Mouse (Mus musculus): ENCODE measurements around the gene Fads6. TPM values are rescaled to one million over a fixed set of nuclear protein-coding genes. Genes with fewer than 3 reads are reported as not detected.

Gene Fads6
- total RNA-seq, 4 experiments from 2014 or later: 2.7 to 5.7 (median 4.6) TPM

DNA sequence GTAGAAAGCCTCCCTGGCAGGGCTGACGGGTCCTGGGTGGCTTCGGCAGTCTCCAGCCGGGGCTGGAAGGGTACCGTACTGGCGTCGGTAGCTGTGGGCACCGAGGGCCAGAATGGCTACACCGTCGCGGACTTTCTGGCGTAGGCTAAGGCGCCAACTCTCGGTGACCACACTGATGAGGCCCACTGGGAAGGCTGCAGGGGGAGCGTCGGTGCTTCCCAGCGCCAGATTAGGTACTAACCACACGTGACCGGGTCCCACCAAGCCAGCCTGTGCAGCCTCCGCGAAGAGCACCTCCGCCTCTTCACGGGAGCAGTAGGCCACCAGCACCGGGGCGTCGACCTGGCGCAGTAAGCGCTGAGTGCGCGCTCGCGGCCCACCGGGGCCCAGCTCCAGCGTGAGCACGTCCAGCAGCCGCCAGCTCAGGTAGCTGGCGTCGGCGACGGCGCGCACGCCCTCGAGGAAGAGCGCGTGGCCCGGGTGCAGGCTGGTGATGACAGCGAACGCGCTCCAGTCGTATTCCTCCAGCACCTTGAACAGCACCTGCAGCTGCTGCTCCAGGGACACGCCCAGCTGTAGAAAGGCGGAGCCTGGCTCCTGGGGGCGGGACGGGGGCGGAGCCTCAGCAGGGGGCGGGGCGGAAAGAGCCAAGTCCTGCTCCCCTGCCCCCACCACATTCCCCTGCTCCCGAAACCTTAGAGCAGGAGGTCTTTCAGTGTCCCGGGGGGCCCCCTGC lies 39.5 kb downstream of the Fads6 start:
- DNase-seq (ENCODE audit: low spot score in 2 of 2): no peak

DNA sequence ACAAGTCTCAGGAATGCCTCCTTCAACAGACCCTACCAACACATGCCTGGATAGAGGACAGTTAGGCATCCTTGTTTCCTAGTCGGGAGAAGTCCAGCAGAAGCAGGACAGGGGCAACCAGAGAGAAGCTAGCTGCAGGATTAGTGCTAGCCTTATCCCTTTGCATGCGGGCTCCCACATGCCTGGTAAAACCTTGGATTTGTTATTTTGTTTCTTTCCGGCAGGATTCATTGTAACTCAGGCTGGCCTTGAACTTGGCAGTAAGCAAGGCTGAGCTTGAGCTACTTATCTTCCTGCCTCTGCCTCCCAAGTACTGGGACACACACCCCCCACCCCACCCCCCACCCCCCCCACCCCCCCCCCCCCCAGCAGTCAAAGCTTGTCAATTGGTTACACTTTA lies 46.2 kb downstream of the Fads6 start:
- DNase-seq (ENCODE audit: low spot score in 2 of 2): no peak

- no peak for DNase-seq (ENCODE audit: low spot score in 2 of 2)
Measured at GRCm38 (mm10) chr11:115250405-115251090, 46.9 kb downstream of the Fads6 start.

DNA sequence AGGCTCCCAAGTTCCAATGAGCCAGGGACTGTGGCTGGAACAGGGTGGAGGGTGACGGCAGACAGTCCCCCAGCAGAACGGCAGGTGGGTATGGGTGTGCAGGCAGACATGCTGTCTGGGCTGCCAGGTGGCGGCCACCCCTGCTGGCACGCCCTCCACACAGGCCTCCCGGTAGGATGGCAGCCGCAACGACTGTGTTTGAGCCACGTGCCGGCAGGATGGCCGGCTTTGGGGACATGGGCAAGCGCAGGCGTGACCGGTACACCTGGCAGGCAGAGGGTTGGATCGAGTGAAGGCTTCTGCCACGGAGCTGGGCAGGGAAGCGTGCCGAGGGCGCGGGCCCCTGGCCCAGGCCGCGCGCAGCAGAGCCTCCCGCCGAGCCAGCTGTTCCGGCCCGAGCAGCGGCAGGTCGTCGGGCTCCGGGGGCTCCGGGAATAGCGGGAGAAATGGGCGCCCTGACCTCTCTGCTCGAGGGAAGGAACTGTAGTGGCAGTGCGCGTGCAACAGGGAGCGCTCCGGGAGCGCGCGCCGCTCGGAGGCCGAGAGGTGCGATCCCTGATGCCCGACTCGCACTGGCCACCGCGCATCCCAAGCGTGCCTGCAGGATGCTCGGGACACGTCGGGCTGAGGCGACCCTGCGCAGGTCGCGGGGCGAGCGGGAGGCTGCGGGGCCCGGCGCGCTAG lies 47.6 kb downstream of the Fads6 start:
- DNase-seq (ENCODE audit: low spot score in 2 of 2): no peak

DNA sequence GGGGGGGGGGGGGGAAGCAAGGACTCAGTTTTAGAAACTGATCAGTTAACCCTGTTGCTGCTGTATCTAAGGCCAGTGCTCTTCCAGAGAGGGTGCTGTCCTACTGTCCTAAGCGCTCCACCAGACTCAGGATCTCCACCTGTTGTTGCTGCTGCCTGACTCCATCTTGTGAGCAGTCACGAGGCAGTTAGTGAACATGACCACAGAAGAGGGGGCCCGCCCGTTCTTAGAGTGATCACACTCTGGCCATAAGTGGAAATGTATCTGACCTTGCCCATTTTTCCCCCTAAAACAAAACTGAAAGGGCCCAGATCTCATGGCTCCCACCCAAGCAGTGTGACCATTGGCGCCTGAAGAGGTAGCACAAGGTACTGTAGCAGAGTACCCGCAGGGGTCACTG lies 49.5 kb downstream of the Fads6 start:
- DNase-seq (ENCODE audit: low spot score in 2 of 2): no peak

DNA sequence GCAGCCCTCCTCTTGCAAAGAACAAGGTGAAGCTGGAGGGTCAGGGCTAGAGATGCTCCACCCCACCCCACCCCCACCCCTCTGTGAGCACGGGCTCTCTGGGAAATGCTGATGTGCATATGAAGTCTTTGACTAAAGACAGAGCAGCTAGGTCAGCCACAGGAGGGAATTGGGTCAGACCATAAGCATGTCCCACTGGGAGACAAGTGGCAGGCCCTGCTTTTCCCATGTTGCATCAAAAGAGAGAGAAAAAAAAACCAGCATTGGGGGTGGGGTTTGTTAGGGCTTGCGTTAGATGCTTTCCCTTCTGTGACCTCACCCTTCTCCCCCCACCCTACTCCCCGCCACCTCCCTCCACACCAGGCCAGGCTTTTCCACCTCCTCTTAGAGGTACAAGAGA lies 50.2 kb downstream of the Fads6 start:
- no peak for DNase-seq (ENCODE audit: low spot score in 2 of 2)

GRCm38 (mm10) chr11:115246386-115246785 lies 51.1 kb downstream of the Fads6 start:
- no peak for DNase-seq (ENCODE audit: low spot score in 2 of 2)

DNA sequence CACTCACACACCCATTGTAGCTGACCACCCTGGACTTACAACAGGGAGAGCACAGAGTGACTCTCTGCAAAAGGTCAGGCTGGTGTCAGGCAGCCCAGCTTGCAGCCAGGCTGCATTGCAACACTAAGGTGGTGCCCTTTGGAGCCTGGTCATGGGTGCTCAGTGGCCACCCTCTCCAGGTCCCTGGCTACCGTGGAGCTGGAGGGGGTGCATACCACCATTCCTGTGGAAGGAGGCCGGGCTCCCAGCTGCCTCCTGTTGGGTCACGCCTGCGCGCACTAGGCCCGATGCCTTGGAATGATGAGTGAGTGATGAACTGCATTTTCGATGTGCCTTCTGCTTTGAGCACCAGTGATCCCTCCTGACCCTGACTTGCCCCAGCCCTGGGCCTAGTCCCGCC lies 52.6 kb downstream of the Fads6 start:
- DNase-seq (ENCODE audit: low spot score in 2 of 2): no peak

DNA sequence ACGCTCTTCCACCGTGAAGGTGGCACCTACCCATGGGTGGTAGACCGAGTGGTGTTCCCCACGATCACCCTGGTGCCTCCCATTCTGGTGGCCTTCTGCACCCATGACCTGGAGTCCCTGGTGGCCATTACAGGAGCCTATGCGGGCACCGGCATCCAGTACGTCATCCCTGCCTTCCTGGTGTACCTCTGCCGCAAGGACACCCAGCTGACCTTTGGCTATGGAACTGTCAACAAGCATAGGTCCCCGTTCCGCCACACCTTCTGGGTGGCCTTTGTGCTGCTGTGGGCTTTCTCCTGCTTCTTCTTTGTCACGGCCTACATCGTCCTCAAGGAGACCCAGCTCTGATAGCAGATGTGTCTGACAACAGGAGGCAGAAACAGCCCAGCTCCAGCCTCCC lies 53.7 kb downstream of the Fads6 start:
- DNase-seq (ENCODE audit: low spot score in 2 of 2): no peak

DNA sequence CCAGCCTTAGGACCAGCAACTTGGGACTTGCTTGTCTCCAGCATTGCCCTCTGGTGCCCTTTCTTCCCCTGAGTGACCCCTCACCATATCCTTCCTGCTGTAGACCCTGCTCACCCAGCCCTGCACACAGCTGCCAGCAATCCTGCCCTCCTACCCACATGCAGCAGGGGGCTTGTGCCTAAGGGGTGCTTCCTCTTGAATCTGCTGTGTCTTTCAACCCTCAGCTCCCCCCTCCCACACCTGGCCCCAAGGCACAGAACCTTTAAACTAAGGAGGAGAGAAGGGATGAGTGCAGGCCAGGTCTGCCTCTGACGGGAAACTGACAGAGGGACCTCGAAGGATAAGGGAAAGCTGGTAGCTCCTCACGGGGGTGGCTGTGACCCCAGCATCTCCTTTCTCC lies 54.7 kb downstream of the Fads6 start:
- DNase-seq (ENCODE audit: low spot score in 2 of 2): no peak

GRCm38 (mm10) chr11:115241402-115241801 lies 56.1 kb downstream of the Fads6 start:
- peak; percentile 65 to 85 for DNase-seq (ENCODE audit: low spot score in 2 of 2)

DNA sequence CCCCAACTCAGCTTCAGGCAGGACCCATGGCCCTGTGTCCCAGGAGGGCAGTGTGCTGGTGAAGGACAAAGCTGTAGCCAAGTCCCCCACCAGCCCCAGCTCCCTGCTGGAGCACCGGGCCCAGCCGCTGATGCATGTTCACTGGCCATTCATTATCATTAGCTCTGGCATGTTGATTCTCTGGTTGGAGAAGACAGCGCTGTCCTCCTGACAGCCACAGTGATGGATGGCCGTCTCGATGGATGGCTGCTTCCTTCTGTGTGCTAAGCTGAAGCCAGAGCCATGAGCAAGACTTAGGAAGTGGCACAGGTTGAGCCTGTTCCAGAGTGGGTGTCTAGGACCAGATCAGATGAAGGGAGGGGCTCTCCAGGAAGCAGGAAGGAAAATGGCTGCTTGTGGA lies 60.9 kb downstream of the Fads6 start:
- no peak for DNase-seq (ENCODE audit: low spot score in 2 of 2)

- no peak for DNase-seq (ENCODE audit: low spot score in 2 of 2)
Measured at GRCm38 (mm10) chr11:115234320-115235044, 63.0 kb downstream of the Fads6 start.

DNA sequence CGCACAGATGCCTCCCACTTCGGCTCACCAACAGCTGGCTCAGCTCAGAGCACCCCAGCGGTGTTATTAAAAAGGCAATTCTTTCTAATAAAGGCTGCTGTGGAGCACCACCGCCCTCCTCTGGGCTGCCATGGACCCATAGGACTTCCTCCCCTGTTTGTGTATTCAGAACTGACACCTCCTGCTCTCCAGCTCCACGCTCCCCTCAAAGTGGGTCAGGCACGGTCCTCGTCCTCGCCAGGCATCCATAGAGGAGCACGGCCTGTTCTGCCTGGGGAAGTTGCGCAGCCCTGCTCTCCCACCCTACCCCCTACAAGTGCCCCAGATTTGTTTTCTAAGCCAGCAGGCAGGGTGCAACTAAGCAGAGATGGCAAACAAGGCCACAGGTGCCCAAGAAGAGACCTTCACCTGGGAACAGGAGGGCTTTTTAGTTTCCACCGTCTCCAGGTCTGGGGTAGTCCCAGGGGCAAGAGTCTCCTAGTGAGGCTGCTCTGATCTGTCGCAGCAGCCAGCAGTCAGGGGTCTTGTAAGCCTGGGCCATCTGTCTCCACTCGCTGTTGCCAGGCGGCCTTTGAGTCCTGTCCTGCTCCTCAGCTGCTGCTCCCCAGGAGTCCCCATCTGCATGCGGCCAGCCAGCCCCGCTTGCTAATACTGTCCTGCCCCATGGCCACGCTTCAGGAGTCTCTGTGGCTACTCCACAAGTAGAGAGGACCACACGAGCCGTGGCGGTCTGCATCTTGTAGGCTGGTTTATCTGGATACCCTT lies 63.8 kb downstream of the Fads6 start:
- DNase-seq (ENCODE audit: low spot score in 2 of 2): no peak

DNA sequence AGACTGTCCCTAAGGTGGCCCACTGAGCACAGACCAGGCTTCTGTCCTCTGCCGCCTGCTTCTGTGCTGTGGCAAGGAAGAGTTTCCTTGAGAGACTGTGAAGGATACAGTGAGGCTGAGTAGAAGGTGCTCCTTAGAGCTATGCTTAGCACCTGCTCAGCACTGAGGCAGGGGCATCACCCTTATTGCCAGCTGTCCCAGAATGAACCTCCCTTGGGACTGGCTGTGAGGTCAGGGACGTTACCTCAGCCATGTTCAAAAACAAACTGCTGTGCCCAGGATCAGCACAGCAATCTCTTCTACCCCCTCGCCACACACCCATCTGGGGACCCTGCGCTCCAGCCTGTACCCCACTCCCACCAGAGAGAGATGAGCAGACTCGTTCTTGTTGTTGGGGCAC lies 64.6 kb downstream of the Fads6 start:
- no peak for DNase-seq (ENCODE audit: low spot score in 2 of 2)

- no peak for DNase-seq (ENCODE audit: low spot score in 2 of 2)
Measured at GRCm38 (mm10) chr11:115231924-115232323, 65.5 kb downstream of the Fads6 start.

DNA sequence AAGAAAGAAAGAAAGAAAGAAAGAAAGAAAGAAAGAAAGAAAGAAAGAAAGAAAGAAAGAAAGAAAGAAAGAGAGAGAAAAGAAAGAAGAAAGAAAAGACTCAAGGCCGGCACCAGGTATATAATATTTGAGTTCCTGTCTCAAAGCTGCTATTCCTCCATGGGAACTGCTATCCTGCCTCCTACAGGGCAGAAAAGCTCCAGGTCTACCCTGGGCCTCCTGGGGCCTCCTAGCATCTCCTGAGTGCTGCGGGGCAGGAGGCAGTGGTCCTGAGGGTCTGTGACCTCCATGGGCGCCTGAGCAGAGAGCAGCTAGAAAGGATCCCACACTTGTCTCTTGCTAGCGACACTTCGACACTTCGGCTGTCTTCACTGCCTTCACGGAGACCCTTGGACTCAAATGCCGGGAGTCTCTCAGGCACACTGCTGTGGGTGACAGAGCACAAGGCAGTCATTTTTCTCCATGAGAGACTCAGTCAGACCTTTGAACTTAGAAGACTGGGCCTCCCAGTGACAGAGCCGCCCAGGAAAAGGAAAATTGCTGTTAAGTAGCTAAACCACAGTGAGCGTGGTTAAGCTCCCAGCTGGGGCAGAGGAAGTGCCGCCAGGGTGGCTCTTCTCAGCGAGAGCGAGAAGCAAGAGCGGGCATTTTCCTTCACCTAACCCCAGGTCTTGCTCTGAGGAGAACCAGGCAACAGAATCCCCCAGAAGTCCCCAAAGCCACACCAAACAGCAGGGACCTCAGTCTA lies 66.1 kb downstream of the Fads6 start:
- DNase-seq (ENCODE audit: low spot score in 2 of 2): no peak

Data from gastrocnemius, adult 8-10 months (tissue).